Mouse (Mus musculus): ENCODE data around the gene Vmn1r235.
"Not testable (repeated sequence)": the region's sequence is repeated elsewhere in the genome, so short reads cannot be mapped to it uniquely, and the experiment has no call there.

The Vmn1r235 gene

DNA sequence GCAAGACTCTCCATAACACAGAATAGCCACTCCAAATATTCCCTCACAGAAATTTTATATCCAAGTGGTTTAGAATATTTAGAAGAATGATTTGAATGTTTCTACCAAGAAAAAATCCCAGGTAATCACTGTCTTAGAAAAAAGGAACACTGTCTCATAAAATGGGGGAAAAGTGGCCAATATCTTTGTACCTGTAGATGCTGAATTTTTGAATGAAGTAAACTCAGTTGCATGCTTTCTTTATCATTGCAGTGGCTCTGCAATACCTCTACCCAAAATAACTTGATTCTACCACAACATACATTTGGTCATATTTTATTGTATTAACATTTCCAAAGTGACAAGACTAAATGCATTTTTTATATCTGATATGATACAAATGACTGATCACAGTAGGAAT, at the start of gene Vmn1r235:
Gene Vmn1r235, plus strand, starts transcription at position 301 of the 400 bp plus-strand sequence.
- DNase-seq (ENCODE audit: low read depth, low spot score) = no peak

DNA sequence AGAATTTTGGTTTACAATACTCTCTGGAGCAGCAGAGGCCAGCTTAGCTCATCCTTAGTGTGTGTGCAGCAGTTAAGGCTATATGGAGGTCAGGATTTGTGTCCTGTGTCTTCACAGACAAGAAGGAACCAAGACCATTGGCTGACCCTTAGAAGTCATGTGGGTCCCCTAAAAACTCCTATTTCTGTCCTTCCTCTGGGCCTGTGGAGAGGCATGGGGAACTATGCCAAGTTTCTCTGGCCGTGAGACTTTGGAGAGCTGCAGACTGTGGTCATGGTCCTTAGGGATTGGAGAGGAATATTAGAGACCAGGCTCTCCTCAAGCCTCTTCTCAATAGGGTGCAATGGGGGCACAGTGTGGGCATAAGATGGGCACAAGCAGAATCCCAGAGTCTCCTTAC, 45.1 kb upstream of the Vmn1r235 start:
- not testable (repeated sequence) for DNase-seq (ENCODE audit: low read depth, low spot score)

- no peak for DNase-seq (ENCODE audit: low read depth, low spot score)
These were observed 30.4 kb upstream of the Vmn1r235 start, which contains the start of gene Vmn1r234 for GRCm38 (mm10) chr17:21225787-21226186. Gene Vmn1r234 (plus strand): TSS chr17:21226087.

- DNase-seq (ENCODE audit: low read depth, low spot score) = peak; percentile 22
These were observed 24.6 kb upstream of the Vmn1r235 start for GRCm38 (mm10) chr17:21231654-21232053.

GRCm38 (mm10) chr17:21272103-21272502, 15.9 kb downstream of the Vmn1r235 start:
- peak; percentile 29 for DNase-seq (ENCODE audit: low read depth, low spot score)

- DNase-seq (ENCODE audit: low read depth, low spot score) = no peak
These were observed 26.4 kb downstream of the Vmn1r235 start, which contains the start of gene Vmn1r236 for GRCm38 (mm10) chr17:21282642-21283041. Gene Vmn1r236 (plus strand): TSS chr17:21282942.

DNA sequence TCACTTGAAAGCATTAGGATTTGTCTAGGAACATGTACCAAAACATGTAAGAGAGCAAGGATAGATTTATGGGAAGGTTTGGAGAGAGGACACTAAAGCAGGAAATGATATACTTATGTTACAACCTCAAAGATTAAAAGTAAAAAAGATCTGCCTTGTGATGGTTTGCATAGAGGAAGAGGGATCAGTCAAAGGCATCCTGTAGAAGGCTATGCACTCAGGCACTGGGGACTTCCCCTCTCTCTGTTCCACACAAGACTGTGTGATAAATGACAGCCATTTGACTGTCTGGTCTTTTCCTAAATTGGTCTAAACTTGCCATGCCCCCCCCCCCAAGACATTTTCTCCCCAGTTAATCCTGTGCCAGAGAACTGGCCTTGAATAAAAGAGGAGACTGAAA, 28.2 kb downstream of the Vmn1r235 start:
- no peak for DNase-seq (ENCODE audit: low read depth, low spot score)

DNA sequence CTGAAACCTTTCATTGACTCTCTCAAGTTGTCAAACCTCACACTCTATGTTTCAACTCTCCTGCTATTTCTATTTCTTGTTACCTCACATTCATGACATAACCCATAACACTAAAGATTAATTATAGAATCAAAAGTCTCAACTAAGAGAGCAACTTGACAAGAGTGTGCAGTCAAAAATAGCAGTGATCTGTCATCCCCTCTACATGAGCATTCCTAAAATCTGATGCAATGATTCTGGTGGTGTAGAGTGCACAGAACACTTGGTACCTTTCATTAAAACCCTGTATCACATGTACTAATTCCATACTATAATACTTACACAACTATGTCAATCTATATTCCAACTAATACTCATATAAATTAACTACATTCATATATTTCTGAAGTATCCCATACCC, 33.5 kb downstream of the Vmn1r235 start:
- no peak for DNase-seq (ENCODE audit: low read depth, low spot score)

DNA sequence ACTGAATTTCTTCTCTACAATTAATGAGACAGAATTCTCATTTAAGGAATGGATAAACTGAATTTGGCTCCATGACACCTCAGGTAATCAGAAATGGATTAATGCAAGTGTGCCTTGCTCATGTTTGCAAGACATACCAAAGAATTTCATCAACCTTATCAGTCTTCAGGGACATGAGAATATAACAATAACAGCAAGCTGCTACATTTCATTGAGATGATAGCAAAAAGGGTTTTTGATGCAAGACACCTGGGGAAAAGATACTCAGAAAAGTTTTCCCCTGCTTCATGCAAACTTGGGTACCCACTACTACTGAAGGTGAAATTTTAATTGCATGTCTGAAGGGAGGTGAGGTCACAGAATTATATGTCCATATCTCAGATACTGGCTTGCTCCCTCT, 55.4 kb downstream of the Vmn1r235 start, which contains the start of gene Vmn1r237:
Gene Vmn1r237, plus strand, starts transcription at position 301 of the 400 bp plus-strand sequence.
- DNase-seq (ENCODE audit: low read depth, low spot score) = no peak
